In the genomic region with DNA sequence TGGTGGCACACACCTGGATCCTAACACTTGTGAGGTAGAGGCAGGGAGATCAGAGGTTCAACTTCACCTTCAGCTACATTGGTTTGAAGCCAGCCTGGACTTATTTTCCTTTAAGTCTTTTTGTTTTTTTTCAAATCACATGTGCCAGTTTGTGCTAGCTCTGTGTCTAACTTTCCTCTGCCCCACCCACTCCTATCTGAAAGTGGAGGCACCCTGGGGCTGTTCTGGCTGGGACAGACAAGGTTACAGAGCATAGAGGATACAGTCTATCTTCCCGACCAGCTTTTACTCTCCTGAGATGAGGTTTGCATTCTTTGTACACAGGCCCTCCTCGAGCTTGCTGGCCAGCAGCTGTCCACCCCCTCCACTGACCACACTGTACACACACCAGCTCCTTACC, we compare ENCODE assay signal across 12 mouse cellular contexts. TPM values are rescaled to one million over a fixed set of nuclear protein-coding genes. Genes with fewer than 3 reads are reported as not detected.
DNase-seq lines count a peak whose midpoint lies in the region; ATAC-seq and TF ChIP-seq lines count a peak whose summit lies in the region.
"Had no signal": no experiment of that assay in that cellular context is flagged by ENCODE, and none has a peak within 500 bp of the region (broad histone marks: within the 10 kb centered on the region; RNA-seq: fewer than 3 reads in every experiment).

No protein-coding gene starts in this region.

- no peak for TF ChIP-seq CTCF in intestine, postnatal 0 days (IDR thresholded peaks at IDR 0.05; ENCODE audit: low read depth)
- TF ChIP-seq CTCF in left cerebral cortex, adult 2 months (IDR thresholded peaks at IDR 0.05) = no peak

- H3K9me3 ChIP-seq in intestine, embryonic 16.5 days (ENCODE audit: control insufficient read depth, low read length) = no peaks in the 10 kb centered on the region
- H3K9me3 ChIP-seq in intestine, postnatal 0 days (ENCODE audit: control insufficient read depth) = no peaks in the 10 kb centered on the region
- H3K9me3 ChIP-seq in liver, embryonic 12.5 days (replicated peaks) = no peaks in the 10 kb centered on the region
- H3K9me3 ChIP-seq: limb, embryonic 15.5 days; midbrain, embryonic 15.5 days had no signal

- H3K27me3 ChIP-seq in intestine, embryonic 16.5 days (replicated peaks; ENCODE audit: control insufficient read depth, insufficient read depth, low read length) = no peaks in the 10 kb centered on the region
- no peaks in the 10 kb centered on the region for H3K27me3 ChIP-seq in intestine, postnatal 0 days (replicated peaks; ENCODE audit: control insufficient read depth, insufficient read depth, low read length)
- no peaks in the 10 kb centered on the region for H3K27me3 ChIP-seq in liver, embryonic 12.5 days (replicated peaks)
- H3K27me3 ChIP-seq: limb, embryonic 15.5 days; midbrain, embryonic 15.5 days had no signal

- no peak overlapping the region for H3K4me3 ChIP-seq in intestine, embryonic 16.5 days (ENCODE audit: low read length)
- H3K4me3 ChIP-seq in intestine, postnatal 0 days (ENCODE audit: low read depth, low read length) = no peak overlapping the region
- peak overlapping the region; percentile 18 for H3K4me3 ChIP-seq in liver, embryonic 12.5 days
- no peak overlapping the region for H3K4me3 ChIP-seq in left cerebral cortex, adult 2 months
- H3K4me3 ChIP-seq: layer of hippocampus, adult 2 months; limb, embryonic 15.5 days; midbrain, embryonic 15.5 days had no signal

- DNase-seq in c-Kit-positive CD71-positive TER-119-negative erythroid progenitor cells, embryonic 14.5 days (ENCODE audit: low read depth) = peak; percentile 86
- DNase-seq in spleen, postnatal 36 days (ENCODE audit: low spot score in 2 of 2) = peak; percentile 58 to 77
- DNase-seq in B cell, adult 2 months = no peak
- DNase-seq in left cerebral cortex, adult 2 months (ENCODE audit: extremely low spot score in 1 of 2, low spot score in 2 of 2) = no peak
- DNase-seq: adrenal gland, postnatal 10 days; lung, postnatal 36 days had no signal

- intact Hi-C loops in left cerebral cortex, adult 2 months (cut with DNase I) = no loop called here

- H3K4me1 ChIP-seq in intestine, embryonic 16.5 days (ENCODE audit: control insufficient read depth, insufficient read depth, low read length) = peaks cover 10% of the 10 kb centered on the region
- peaks cover 2% of the 10 kb centered on the region; the same call in 1 of the 2 replicates for H3K4me1 ChIP-seq in intestine, postnatal 0 days (replicated peaks; ENCODE audit: control insufficient read depth, insufficient read depth, low read length)
- H3K4me1 ChIP-seq in liver, embryonic 12.5 days = peaks cover 73% of the 10 kb centered on the region

- ATAC-seq in intestine, embryonic 16.5 days = no peak
- no peak for ATAC-seq in intestine, postnatal 0 days
- peak; percentile 93 for ATAC-seq in liver, embryonic 12.5 days
- ATAC-seq: midbrain, embryonic 15.5 days had no signal

- no peak overlapping the region for H3K4me2 ChIP-seq in intestine, embryonic 16.5 days (ENCODE audit: low read depth, low read length)
- no peak overlapping the region for H3K4me2 ChIP-seq in intestine, postnatal 0 days (replicated peaks; ENCODE audit: low read depth)
- peak overlapping the region; percentile 62 for H3K4me2 ChIP-seq in liver, embryonic 12.5 days
- H3K4me2 ChIP-seq: limb, embryonic 15.5 days; midbrain, embryonic 15.5 days had no signal

- H3K36me3 ChIP-seq in intestine, embryonic 16.5 days (ENCODE audit: control insufficient read depth, insufficient read depth, low read length) = no peaks in the 10 kb centered on the region
- no peaks in the 10 kb centered on the region for H3K36me3 ChIP-seq in intestine, postnatal 0 days (ENCODE audit: control insufficient read depth, insufficient read depth)
- peaks cover 5% of the 10 kb centered on the region for H3K36me3 ChIP-seq in liver, embryonic 12.5 days
- H3K36me3 ChIP-seq: limb, embryonic 15.5 days; midbrain, embryonic 15.5 days had no signal

- 0 out of 2 replicates have a peak overlapping the region, but pooled peaks have one; percentile 5 for H3K9ac ChIP-seq in intestine, embryonic 16.5 days (ENCODE audit: low read depth, low read length)
- H3K9ac ChIP-seq in intestine, postnatal 0 days (ENCODE audit: low read depth, low read length) = no peak overlapping the region
- peak overlapping the region; percentile 68 for H3K9ac ChIP-seq in liver, embryonic 12.5 days
- H3K9ac ChIP-seq: limb, embryonic 15.5 days; midbrain, embryonic 15.5 days had no signal

- no peak overlapping the region for H3K27ac ChIP-seq in intestine, embryonic 16.5 days (ENCODE audit: low read length)
- H3K27ac ChIP-seq in intestine, postnatal 0 days (ENCODE audit: low read depth, low read length) = no peak overlapping the region
- H3K27ac ChIP-seq in liver, embryonic 12.5 days = peak overlapping the region; percentile 96
- no peak overlapping the region for H3K27ac ChIP-seq in left cerebral cortex, adult 2 months
- H3K27ac ChIP-seq: layer of hippocampus, adult 2 months; limb, embryonic 15.5 days; midbrain, embryonic 15.5 days had no signal

- WGBS in intestine, embryonic 16.5 days = 62% methylated on average over 2 of the region's 2 CpGs
- 41% methylated on average over 2 of the region's 2 CpGs for WGBS in intestine, postnatal 0 days
- 22% methylated on average over 2 of the region's 2 CpGs for WGBS in liver, embryonic 12.5 days (ENCODE audit: insufficient replicate concordance)

RNA-seq across cellular contexts. Expression of a gene that starts 2.7 kb away (rescaled TPM):
- 87.8 and 91.7 TPM in 2 replicates for polyA plus RNA-seq in intestine, embryonic 16.5 days (2015; fragmentation: Nextera tagmentation; extraction: Ambion mirVana)
- polyA plus RNA-seq in intestine, postnatal 0 days (2015; fragmentation: Nextera tagmentation; extraction: Ambion mirVana) = 67.7 and 70.3 TPM in 2 replicates
- polyA plus RNA-seq in liver, embryonic 12.5 days (2016; fragmentation: Nextera tagmentation; extraction: Ambion mirVana) = 122 and 123 TPM in 2 replicates
- total RNA-seq in left cerebral cortex, adult 2 months (2021) = 100 to 1,000 TPM; 126 to 147 TPM

RNA-seq across cellular contexts. Expression of a gene that starts 52.8 kb away (rescaled TPM):
- polyA plus RNA-seq in intestine, embryonic 16.5 days (2015; fragmentation: Nextera tagmentation; extraction: Ambion mirVana) = 5.2 and 5.4 TPM in 2 replicates
- 8.1 and 8.3 TPM in 2 replicates for polyA plus RNA-seq in intestine, postnatal 0 days (2015; fragmentation: Nextera tagmentation; extraction: Ambion mirVana)
- polyA plus RNA-seq in liver, embryonic 12.5 days (2016; fragmentation: Nextera tagmentation; extraction: Ambion mirVana) = 5.0 and 5.4 TPM in 2 replicates
- total RNA-seq in left cerebral cortex, adult 2 months (2021) = 10 to 100 TPM; 20.4 to 22.5 TPM

Comparison
In these comparisons a context has a peak if more than half of its experiments do, and no peak if none do; other contexts are left out.
1. DNase-seq: peak in c-Kit-positive CD71-positive TER-119-negative erythroid progenitor cells, embryonic 14.5 days (single experiment) and spleen, postnatal 36 days (2 of 2); none in B cell, adult 2 months (0 of 2) and left cerebral cortex, adult 2 months (0 of 2).